Mouse (Mus musculus) megakaryocyte, embryonic 14.5 days (primary cell): ENCODE measurements around the gene Cd151.

ENCODE experiments used
- FLI1 ChIP-seq: IDR thresholded peaks from 2 replicates; pipeline ENCODE4 v1.6.1; 2012; ENCODE audit warnings: low read length, inconsistent platforms, mixed read lengths
- GATA1 ChIP-seq: IDR thresholded peaks from 3 replicates; pipeline ENCODE4 v1.6.1; 2012; ENCODE audit warnings: mixed read lengths, low read length, inconsistent platforms, borderline replicate concordance

- TF ChIP-seq GATA1: no peak
- TF ChIP-seq FLI1: no peak
Measured at GRCm38 (mm10) chr7:141429840-141430584, 37.2 kb upstream of the Cd151 start.
